Comparison of ENCODE assay signal across 24 mouse cellular contexts in genomic region chr11:74692151-74692550, GRCm38 (mm10). TPM values are rescaled to one million over a fixed set of nuclear protein-coding genes. Genes with fewer than 3 reads are reported as not detected.
DNase-seq lines count a peak whose midpoint lies in the region; ATAC-seq and TF ChIP-seq lines count a peak whose summit lies in the region.
"Had no signal": no experiment of that assay in that cellular context is flagged by ENCODE, and none has a peak within 500 bp of the region (broad histone marks: within the 10 kb centered on the region; RNA-seq: fewer than 3 reads in every experiment).

No protein-coding gene starts in this region.

- TF ChIP-seq CTCF in forebrain, postnatal 0 days (IDR thresholded peaks at IDR 0.05; ENCODE audit: low read depth): no peak
- TF ChIP-seq CTCF in midbrain, postnatal 0 days (IDR thresholded peaks at IDR 0.05): no peak

- no peak overlapping the region for H3K4me3 ChIP-seq in forebrain, postnatal 0 days (ENCODE audit: low read depth, low read length)
- H3K4me3 ChIP-seq in forebrain, embryonic 12.5 days (replicated peaks): no peak overlapping the region
- H3K4me3 ChIP-seq in midbrain, embryonic 11.5 days (ENCODE audit: low read depth, low read length): no peak overlapping the region
- no peak overlapping the region for H3K4me3 ChIP-seq in midbrain, postnatal 0 days (ENCODE audit: low read depth, low read length)
- H3K4me3 ChIP-seq: embryonic facial prominence, embryonic 13.5 days; embryonic facial prominence, embryonic 15.5 days; erythroblast, embryonic 14.5 days; forebrain, embryonic 10.5 days had no signal

- H3K4me2 ChIP-seq in forebrain, postnatal 0 days (ENCODE audit: low read depth): no peak overlapping the region
- H3K4me2 ChIP-seq in forebrain, embryonic 12.5 days: no peak overlapping the region
- H3K4me2 ChIP-seq in midbrain, embryonic 11.5 days: no peak overlapping the region
- no peak overlapping the region for H3K4me2 ChIP-seq in midbrain, postnatal 0 days (ENCODE audit: low read depth, low read length, poor library complexity, severe bottlenecking)
- H3K4me2 ChIP-seq: embryonic facial prominence, embryonic 13.5 days; embryonic facial prominence, embryonic 15.5 days had no signal

- DNase-seq in forebrain, postnatal 0 days: peak; percentile 18
- DNase-seq in midbrain, embryonic 11.5 days (ENCODE audit: low spot score, missing footprints): peak; percentile 39
- DNase-seq in midbrain, postnatal 0 days (ENCODE audit: low spot score): no peak
- peak; percentile 70 for DNase-seq in adipocyte (ENCODE audit: low spot score)
- DNase-seq in adrenal gland, postnatal 14 days: no peak
- no peak for DNase-seq in thymus, adult 18-20 months
- DNase-seq: adrenal gland, adult 2 months; adrenal gland, postnatal 10 days; adrenal gland, postnatal 36 days; cerebellum, adult 11 months; cerebellum, adult 18-20 months; cerebellum, adult 8-10 months; cerebellum, adult 9-11 months; cerebellum, postnatal 14 days; cerebellum, postnatal 36 days; embryo, embryonic 11 days had no signal

- no peak overlapping the region; the same call in 1 of the 2 replicates for H3K27ac ChIP-seq in forebrain, postnatal 0 days (ENCODE audit: low read depth, low read length)
- no peak overlapping the region for H3K27ac ChIP-seq in forebrain, embryonic 12.5 days
- no peak overlapping the region for H3K27ac ChIP-seq in midbrain, embryonic 11.5 days (ENCODE audit: low read depth, low read length)
- H3K27ac ChIP-seq in midbrain, postnatal 0 days (ENCODE audit: low read depth, low read length): no peak overlapping the region
- H3K27ac ChIP-seq: embryonic facial prominence, embryonic 13.5 days; embryonic facial prominence, embryonic 15.5 days; forebrain, embryonic 10.5 days had no signal

- H3K36me3 ChIP-seq in forebrain, postnatal 0 days (ENCODE audit: insufficient read depth): peaks cover 4% of the 10 kb centered on the region
- peaks cover 30% of the 10 kb centered on the region for H3K36me3 ChIP-seq in forebrain, embryonic 12.5 days (replicated peaks)
- no peaks in the 10 kb centered on the region; the same call in 1 of the 2 replicates for H3K36me3 ChIP-seq in midbrain, embryonic 11.5 days (ENCODE audit: control insufficient read depth, insufficient read depth, low read length)
- 0 out of 2 replicates have a peak, but pooled peaks cover 1% of the 10 kb centered on the region for H3K36me3 ChIP-seq in midbrain, postnatal 0 days (ENCODE audit: insufficient read depth, low read length)

- H3K4me1 ChIP-seq in forebrain, postnatal 0 days (ENCODE audit: insufficient read depth): no peaks in the 10 kb centered on the region
- H3K4me1 ChIP-seq in forebrain, embryonic 12.5 days: no peaks in the 10 kb centered on the region
- H3K4me1 ChIP-seq in midbrain, embryonic 11.5 days (ENCODE audit: control insufficient read depth, insufficient read depth, low read length): no peaks in the 10 kb centered on the region
- H3K4me1 ChIP-seq in midbrain, postnatal 0 days (ENCODE audit: insufficient read depth, low read length): no peaks in the 10 kb centered on the region
- H3K4me1 ChIP-seq: embryonic facial prominence, embryonic 13.5 days; embryonic facial prominence, embryonic 15.5 days; forebrain, embryonic 10.5 days had no signal

- H3K9ac ChIP-seq in forebrain, postnatal 0 days: no peak overlapping the region
- H3K9ac ChIP-seq in forebrain, embryonic 12.5 days: no peak overlapping the region
- no peak overlapping the region for H3K9ac ChIP-seq in midbrain, embryonic 11.5 days (ENCODE audit: low read length)
- H3K9ac ChIP-seq in midbrain, postnatal 0 days (replicated peaks; ENCODE audit: low read length, poor library complexity, severe bottlenecking): no peak overlapping the region
- H3K9ac ChIP-seq: embryonic facial prominence, embryonic 13.5 days; embryonic facial prominence, embryonic 15.5 days had no signal

- 57% methylated on average over 1 of the region's 1 CpGs for WGBS in forebrain, postnatal 0 days
- WGBS in forebrain, embryonic 12.5 days: 86% methylated on average over 1 of the region's 1 CpGs
- 80% methylated on average over 1 of the region's 1 CpGs for WGBS in midbrain, embryonic 11.5 days
- 83% methylated on average over 1 of the region's 1 CpGs for WGBS in midbrain, postnatal 0 days

- ATAC-seq in forebrain, postnatal 0 days: no peak
- ATAC-seq in forebrain, embryonic 12.5 days (ENCODE audit: low FRiP score): no peak
- no peak for ATAC-seq in midbrain, embryonic 11.5 days (ENCODE audit: low FRiP score)
- ATAC-seq in midbrain, postnatal 0 days (ENCODE audit: low FRiP score): no peak
- ATAC-seq: activated CD4-positive, CD25-positive, alpha-beta regulatory T cell, adult 4 months; forebrain, embryonic 14.5 days; Patski had no signal

- H3K27me3 ChIP-seq in forebrain, postnatal 0 days (ENCODE audit: insufficient read depth, low read length): no peaks in the 10 kb centered on the region
- no peaks in the 10 kb centered on the region for H3K27me3 ChIP-seq in forebrain, embryonic 12.5 days
- no peaks in the 10 kb centered on the region for H3K27me3 ChIP-seq in midbrain, embryonic 11.5 days (ENCODE audit: control insufficient read depth, insufficient read depth, low read length)
- no peaks in the 10 kb centered on the region for H3K27me3 ChIP-seq in midbrain, postnatal 0 days (ENCODE audit: insufficient read depth, low read length)
- H3K27me3 ChIP-seq: embryonic facial prominence, embryonic 13.5 days; embryonic facial prominence, embryonic 15.5 days; Patski had no signal

- no peaks in the 10 kb centered on the region for H3K9me3 ChIP-seq in forebrain, postnatal 0 days (ENCODE audit: low read length)
- H3K9me3 ChIP-seq in forebrain, embryonic 12.5 days: no peaks in the 10 kb centered on the region
- no peaks in the 10 kb centered on the region for H3K9me3 ChIP-seq in midbrain, embryonic 11.5 days (ENCODE audit: control insufficient read depth, low read length)
- no peaks in the 10 kb centered on the region for H3K9me3 ChIP-seq in midbrain, postnatal 0 days (ENCODE audit: low read length)
- H3K9me3 ChIP-seq: embryonic facial prominence, embryonic 13.5 days; embryonic facial prominence, embryonic 15.5 days; forebrain, embryonic 10.5 days had no signal

RNA-seq across cellular contexts. Expression of gene Pafah1b1, which starts 32.3 kb away (rescaled TPM):
- total RNA-seq in forebrain, postnatal 0 days (2014; rRNA removed): 200 and 248 TPM in 2 replicates
- polyA plus RNA-seq in forebrain, postnatal 0 days (2015; fragmentation: Nextera tagmentation; extraction: Ambion mirVana): 57.4 and 64.1 TPM in 2 replicates
- polyA plus RNA-seq in forebrain, embryonic 12.5 days (2016; fragmentation: Nextera tagmentation; extraction: Ambion mirVana): 74.9 and 76.5 TPM in 2 replicates
- 103 and 112 TPM in 2 replicates for polyA plus RNA-seq in midbrain, embryonic 11.5 days (2014; fragmentation: Nextera tagmentation; extraction: Ambion mirVana)
- 206 and 269 TPM in 2 replicates for total RNA-seq in midbrain, postnatal 0 days (2014; rRNA removed)
- polyA plus RNA-seq in midbrain, postnatal 0 days (2015; fragmentation: Nextera tagmentation; extraction: Ambion mirVana): 63.4 and 79.2 TPM in 2 replicates
- total RNA-seq in adrenal gland, postnatal 14 days (2021): 140 and 142 TPM in 2 replicates

RNA-seq across cellular contexts. Expression of gene Cluh, which starts 42.9 kb away (rescaled TPM):
- 44.3 and 62.4 TPM in 2 replicates for total RNA-seq in forebrain, postnatal 0 days (2014; rRNA removed)
- 9.1 and 12.9 TPM in 2 replicates for polyA plus RNA-seq in forebrain, postnatal 0 days (2015; fragmentation: Nextera tagmentation; extraction: Ambion mirVana)
- polyA plus RNA-seq in forebrain, embryonic 12.5 days (2016; fragmentation: Nextera tagmentation; extraction: Ambion mirVana): 18.0 and 18.5 TPM in 2 replicates
- 9.2 and 10.8 TPM in 2 replicates for polyA plus RNA-seq in midbrain, embryonic 11.5 days (2014; fragmentation: Nextera tagmentation; extraction: Ambion mirVana)
- 71.5 and 106 TPM in 2 replicates for total RNA-seq in midbrain, postnatal 0 days (2014; rRNA removed)
- polyA plus RNA-seq in midbrain, postnatal 0 days (2015; fragmentation: Nextera tagmentation; extraction: Ambion mirVana): 17.0 and 18.4 TPM in 2 replicates
- total RNA-seq in adrenal gland, postnatal 14 days (2021): 245 and 246 TPM in 2 replicates

Comparison
In these comparisons a context has a peak if more than half of its experiments do, and no peak if none do; other contexts are left out.
1. DNase-seq: peak in forebrain, postnatal 0 days (single experiment), midbrain, embryonic 11.5 days (single experiment) and adipocyte (single experiment); none in midbrain, postnatal 0 days (single experiment), adrenal gland, postnatal 14 days (single experiment) and thymus, adult 18-20 months (0 of 2).